Mouse (Mus musculus): ENCODE measurements at regions not wholly inside any gene's neighbourhood (a gene's known extent, or its start where the extent isn't known, plus 50 kb on each side); places are given as distances from the start of the nearest gene placed in this dataset.

GRCm38 (mm10) chr6:145310601-145311000 is 60.6 kb upstream of the Kras start:
- no peak for ATAC-seq

GRCm38 (mm10) chr6:145309025-145309424 is 59.0 kb upstream of the Kras start:
- ATAC-seq, result no peak

- ATAC-seq, result no peak
Observed at GRCm38 (mm10) chr6:145307237-145307636, 57.2 kb upstream of the Kras start.

- ATAC-seq, result peak; percentile 61
Observed at GRCm38 (mm10) chr6:145306331-145307124, 56.5 kb upstream of the Kras start.

GRCm38 (mm10) chr6:145305669-145306068 is 55.6 kb upstream of the Kras start:
- no peak for ATAC-seq

- peak; percentile 92 for ATAC-seq
Observed at GRCm38 (mm10) chr6:145303641-145304070, 53.6 kb upstream of the Kras start.

- ATAC-seq, result peak; percentile 5
Observed at GRCm38 (mm10) chr6:145302907-145303640, 53.0 kb upstream of the Kras start.

GRCm38 (mm10) chr6:145302105-145302504 is 52.1 kb upstream of the Kras start:
- no peak for ATAC-seq

GRCm38 (mm10) chr6:145300266-145300858 is 50.3 kb upstream of the Kras start:
- ATAC-seq, result no peak

Measured in activated CD4-positive, CD25-positive, alpha-beta regulatory T cell, adult 4 months (primary cell).